Mouse (Mus musculus): ENCODE data around the gene Dntt. TPM values are rescaled to one million over a fixed set of nuclear protein-coding genes. Genes with fewer than 3 reads are reported as not detected.

Gene Dntt
- total and polyA plus RNA-seq, 3 experiments, result not detected

DNA sequence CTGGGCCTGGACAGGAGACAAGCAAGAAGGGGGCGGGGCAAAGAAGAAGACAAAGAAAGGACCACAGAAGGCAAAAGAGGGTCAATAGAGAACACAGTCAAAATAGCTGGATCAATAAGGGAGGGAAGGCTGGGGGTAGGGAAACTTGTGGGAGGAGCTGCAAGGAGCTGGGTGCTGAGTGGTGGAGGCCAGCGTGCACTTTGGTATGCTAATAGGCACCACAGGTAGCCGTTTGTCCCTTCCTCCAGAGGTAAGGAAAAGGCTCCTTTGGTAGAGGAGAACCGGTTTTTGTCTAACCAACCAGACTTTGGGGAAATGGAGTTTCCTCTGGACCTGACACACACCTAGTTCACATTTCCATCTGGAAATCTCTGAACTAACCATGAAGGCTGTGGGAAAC, 22.5 kb upstream of the Dntt start:
- Histone ChIP-seq H3K4me3 (ENCODE audit: low read depth, low read length) (no peak overlapping the region), H3K4me1 (ENCODE audit: insufficient read depth, low read depth, low read length) (no peaks in the 10 kb centered on the region), H3K36me3 (replicated peaks) (no peaks in the 10 kb centered on the region), H3K9me3 (replicated peaks) (no peaks in the 10 kb centered on the region; the same call in 1 of the 2 replicates), H3K27me3 (ENCODE audit: insufficient read depth, low read length) (peaks cover 12% of the 10 kb centered on the region)
- DNase-seq (ENCODE audit: low spot score), result no peak
- no peak for ATAC-seq (ENCODE audit: extremely low read depth, insufficient number of reproducible peaks, low FRiP score, poor library complexity, severe bottlenecking)
- TF ChIP-seq POLR2AphosphoS5 (IDR thresholded peaks at IDR 0.05; ENCODE audit: insufficient replicate concordance, low read depth, low read length) (no peak), GATA2 (IDR thresholded peaks at IDR 0.05; ENCODE audit: borderline replicate concordance, low read depth, low read length) (no peak), TAL1 (conservative IDR thresholded peaks at IDR 0.05; ENCODE audit: low read depth, low read length) (no peak), GATA1 (IDR thresholded peaks at IDR 0.05; ENCODE audit: borderline replicate concordance, low read length) (no peak), CTCF (IDR thresholded peaks at IDR 0.05; ENCODE audit: low read depth, low read length) (no peak)

DNA sequence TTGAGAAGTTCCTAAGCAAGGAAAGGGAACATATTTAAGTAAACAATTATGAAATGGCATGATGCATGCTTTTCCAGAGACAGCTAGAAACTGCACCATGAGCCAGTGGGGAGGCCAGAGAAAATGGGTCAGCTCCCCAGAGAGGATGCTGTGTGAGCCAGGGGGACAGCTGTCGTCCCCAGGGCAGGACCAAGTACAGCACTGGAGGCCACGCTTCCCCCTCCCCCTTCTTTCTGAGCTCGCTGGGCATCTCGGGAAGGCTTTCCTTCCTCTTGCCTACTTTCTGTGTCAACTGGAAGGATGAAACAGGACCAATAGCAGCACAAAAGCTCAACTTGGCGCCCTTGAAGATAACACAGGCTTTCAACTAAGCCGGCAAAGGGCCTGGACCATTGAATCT, 21.7 kb upstream of the Dntt start:
- H3K4me1 ChIP-seq (ENCODE audit: insufficient read depth, low read depth, low read length), result no peaks in the 10 kb centered on the region
- no peak overlapping the region for H3K4me3 ChIP-seq (ENCODE audit: low read depth, low read length)
- no peak for ATAC-seq (ENCODE audit: extremely low read depth, insufficient number of reproducible peaks, low FRiP score, poor library complexity, severe bottlenecking)
- TF ChIP-seq TAL1 (conservative IDR thresholded peaks at IDR 0.05; ENCODE audit: low read depth, low read length), result no peak
- no peak for TF ChIP-seq POLR2AphosphoS5 (IDR thresholded peaks at IDR 0.05; ENCODE audit: insufficient replicate concordance, low read depth, low read length)
- TF ChIP-seq CTCF (IDR thresholded peaks at IDR 0.05; ENCODE audit: low read depth, low read length), result no peak
- no peak for TF ChIP-seq GATA2 (IDR thresholded peaks at IDR 0.05; ENCODE audit: borderline replicate concordance, low read depth, low read length)
- TF ChIP-seq GATA1 (IDR thresholded peaks at IDR 0.05; ENCODE audit: borderline replicate concordance, low read length), result no peak
- no peak for DNase-seq (ENCODE audit: low spot score)
- no peaks in the 10 kb centered on the region; the same call in 1 of the 2 replicates for H3K9me3 ChIP-seq (replicated peaks)
- H3K36me3 ChIP-seq (replicated peaks), result no peaks in the 10 kb centered on the region
- peaks cover 12% of the 10 kb centered on the region for H3K27me3 ChIP-seq (ENCODE audit: insufficient read depth, low read length)

DNA sequence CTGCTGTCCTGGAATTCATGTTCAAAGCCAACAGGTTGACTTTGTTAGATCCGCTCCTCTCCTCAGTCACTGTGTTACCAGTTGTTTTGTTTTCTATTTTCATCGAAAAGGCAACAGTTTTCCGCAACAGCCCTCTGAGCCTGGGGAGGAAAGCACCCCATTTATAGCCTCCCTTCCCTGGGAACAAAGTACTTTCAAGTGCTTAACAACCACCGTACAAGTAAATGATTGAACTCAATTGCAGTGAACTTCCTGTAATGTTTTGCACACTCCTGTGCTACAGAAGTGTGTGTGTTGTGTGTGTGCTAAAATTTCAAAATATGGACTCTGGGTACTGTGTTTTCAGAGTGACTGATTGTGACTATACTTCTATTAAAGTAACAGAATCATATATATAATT, 21.3 kb upstream of the Dntt start:
- H3K36me3 ChIP-seq (replicated peaks), result no peaks in the 10 kb centered on the region
- no peaks in the 10 kb centered on the region; the same call in 1 of the 2 replicates for H3K9me3 ChIP-seq (replicated peaks)
- TF ChIP-seq GATA2 (IDR thresholded peaks at IDR 0.05; ENCODE audit: borderline replicate concordance, low read depth, low read length) (no peak), POLR2AphosphoS5 (IDR thresholded peaks at IDR 0.05; ENCODE audit: insufficient replicate concordance, low read depth, low read length) (no peak), GATA1 (IDR thresholded peaks at IDR 0.05; ENCODE audit: borderline replicate concordance, low read length) (no peak), CTCF (IDR thresholded peaks at IDR 0.05; ENCODE audit: low read depth, low read length) (no peak), TAL1 (conservative IDR thresholded peaks at IDR 0.05; ENCODE audit: low read depth, low read length) (no peak)
- ATAC-seq (ENCODE audit: extremely low read depth, insufficient number of reproducible peaks, low FRiP score, poor library complexity, severe bottlenecking) (no peak), DNase-seq (ENCODE audit: low spot score) (no peak)
- H3K4me1 ChIP-seq (ENCODE audit: insufficient read depth, low read depth, low read length), result no peaks in the 10 kb centered on the region
- peaks cover 15% of the 10 kb centered on the region for H3K27me3 ChIP-seq (ENCODE audit: insufficient read depth, low read length)
- no peak overlapping the region for H3K4me3 ChIP-seq (ENCODE audit: low read depth, low read length)

DNA sequence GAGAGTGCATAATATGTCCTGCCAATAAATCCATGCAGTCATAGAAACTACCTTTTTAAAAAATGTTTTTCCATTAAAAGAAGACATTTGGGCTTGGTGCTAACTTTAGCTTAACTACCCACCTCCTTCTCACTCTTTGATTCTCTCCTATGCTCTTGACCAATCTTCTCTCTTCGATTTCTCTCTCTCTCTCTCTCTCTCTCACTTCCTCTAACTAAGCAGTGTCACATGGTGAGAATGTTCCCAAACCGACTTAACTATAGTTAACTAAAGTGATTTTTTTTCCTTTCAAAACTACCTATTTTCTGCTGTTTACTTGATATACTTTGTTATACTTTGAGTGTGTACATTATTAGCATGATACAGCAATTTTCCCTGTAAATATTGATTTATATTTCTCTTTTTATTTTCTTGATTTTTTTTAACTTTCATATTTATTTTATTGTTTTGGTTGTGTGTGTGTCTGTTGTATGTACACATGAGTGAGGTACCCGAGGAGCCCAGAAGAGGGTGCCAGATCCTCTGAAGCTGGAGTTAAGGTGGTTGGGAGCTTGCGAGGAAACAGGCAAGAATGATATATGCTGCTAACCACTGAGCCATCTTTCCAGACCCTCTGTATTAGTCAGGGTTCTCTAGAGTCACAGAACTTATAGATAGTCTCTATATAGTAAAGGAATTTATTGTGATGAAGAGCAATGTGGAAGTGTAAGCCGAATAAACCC, 20.2 kb upstream of the Dntt start:
- no peak for ATAC-seq (ENCODE audit: extremely low read depth, insufficient number of reproducible peaks, low FRiP score, poor library complexity, severe bottlenecking)
- DNase-seq (ENCODE audit: low spot score), result no peak
- TF ChIP-seq GATA1 (IDR thresholded peaks at IDR 0.05; ENCODE audit: borderline replicate concordance, low read length) (no peak), CTCF (IDR thresholded peaks at IDR 0.05; ENCODE audit: low read depth, low read length) (no peak), POLR2AphosphoS5 (IDR thresholded peaks at IDR 0.05; ENCODE audit: insufficient replicate concordance, low read depth, low read length) (no peak), TAL1 (conservative IDR thresholded peaks at IDR 0.05; ENCODE audit: low read depth, low read length) (no peak)
- Histone ChIP-seq H3K4me3 (ENCODE audit: low read depth, low read length) (no peak overlapping the region), H3K4me1 (ENCODE audit: insufficient read depth, low read depth, low read length) (no peaks in the 10 kb centered on the region), H3K36me3 (replicated peaks) (no peaks in the 10 kb centered on the region), H3K9me3 (replicated peaks) (no peaks in the 10 kb centered on the region), H3K27me3 (ENCODE audit: insufficient read depth, low read length) (peaks cover 19% of the 10 kb centered on the region)

DNA sequence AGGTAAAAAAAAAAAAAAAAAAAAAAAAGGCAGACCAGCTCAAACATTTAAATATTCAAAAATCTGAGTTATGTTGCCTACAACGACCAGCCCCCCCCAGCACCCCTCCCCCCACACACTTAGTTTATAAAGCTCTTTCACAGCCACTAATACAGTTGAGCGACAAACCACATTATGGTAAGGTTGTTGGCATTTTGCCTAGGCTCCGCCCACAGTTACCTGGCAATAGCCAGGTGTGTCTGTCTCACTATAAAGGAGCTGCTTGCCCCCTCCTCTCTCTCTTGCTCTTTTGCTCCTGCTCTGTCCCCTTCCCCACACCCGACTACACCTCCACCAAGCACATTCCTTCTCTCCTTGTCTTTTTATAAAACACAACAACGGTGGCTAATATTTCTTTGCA, 17.4 kb upstream of the Dntt start:
- Histone ChIP-seq H3K4me3 (ENCODE audit: low read depth, low read length) (no peak overlapping the region), H3K4me1 (ENCODE audit: insufficient read depth, low read depth, low read length) (peaks cover 3% of the 10 kb centered on the region)

DNA sequence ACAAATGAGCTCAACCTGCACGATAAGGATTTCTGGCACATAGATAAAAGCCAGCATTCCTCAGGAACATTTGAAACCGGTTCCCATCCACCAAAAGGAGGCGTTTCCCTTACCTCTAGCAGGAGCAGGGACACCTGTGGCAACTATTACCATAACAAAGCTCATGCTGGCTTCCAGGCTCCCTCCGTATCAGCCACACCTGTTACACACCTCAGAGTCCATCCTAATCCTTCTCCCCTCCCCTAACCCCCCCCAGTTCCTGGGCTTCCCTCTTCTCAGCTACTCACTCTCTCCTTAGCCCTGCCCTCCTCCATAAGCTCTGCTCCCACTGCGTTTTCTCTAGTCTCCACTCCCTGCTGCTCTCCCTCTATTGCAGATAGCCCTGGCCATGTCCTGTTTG, 15.5 kb upstream of the Dntt start:
- Histone ChIP-seq H3K4me1 (ENCODE audit: insufficient read depth, low read depth, low read length) (peaks cover 3% of the 10 kb centered on the region), H3K36me3 (replicated peaks) (no peaks in the 10 kb centered on the region), H3K27me3 (ENCODE audit: insufficient read depth, low read length) (peaks cover 17% of the 10 kb centered on the region), H3K9me3 (replicated peaks) (no peaks in the 10 kb centered on the region), H3K4me3 (ENCODE audit: low read depth, low read length) (no peak overlapping the region)
- TF ChIP-seq GATA1 (IDR thresholded peaks at IDR 0.05; ENCODE audit: borderline replicate concordance, low read length) (no peak), POLR2AphosphoS5 (IDR thresholded peaks at IDR 0.05; ENCODE audit: insufficient replicate concordance, low read depth, low read length) (no peak), GATA2 (IDR thresholded peaks at IDR 0.05; ENCODE audit: borderline replicate concordance, low read depth, low read length) (no peak), TAL1 (conservative IDR thresholded peaks at IDR 0.05; ENCODE audit: low read depth, low read length) (no peak), CTCF (IDR thresholded peaks at IDR 0.05; ENCODE audit: low read depth, low read length) (no peak)
- ATAC-seq (ENCODE audit: extremely low read depth, insufficient number of reproducible peaks, low FRiP score, poor library complexity, severe bottlenecking) (no peak), DNase-seq (ENCODE audit: low spot score) (no peak)

More for the DNA sequence above, 17.4 kb upstream of the Dntt start:
- DNase-seq (ENCODE audit: low spot score) (no peak), ATAC-seq (ENCODE audit: extremely low read depth, insufficient number of reproducible peaks, low FRiP score, poor library complexity, severe bottlenecking) (no peak)
- TF ChIP-seq TAL1 (conservative IDR thresholded peaks at IDR 0.05; ENCODE audit: low read depth, low read length) (no peak), GATA1 (IDR thresholded peaks at IDR 0.05; ENCODE audit: borderline replicate concordance, low read length) (no peak), POLR2AphosphoS5 (IDR thresholded peaks at IDR 0.05; ENCODE audit: insufficient replicate concordance, low read depth, low read length) (no peak), CTCF (IDR thresholded peaks at IDR 0.05; ENCODE audit: low read depth, low read length) (no peak), GATA2 (IDR thresholded peaks at IDR 0.05; ENCODE audit: borderline replicate concordance, low read depth, low read length) (no peak)
- Histone ChIP-seq H3K27me3 (ENCODE audit: insufficient read depth, low read length) (peaks cover 18% of the 10 kb centered on the region), H3K36me3 (replicated peaks) (no peaks in the 10 kb centered on the region), H3K9me3 (replicated peaks) (no peaks in the 10 kb centered on the region)

Measured in G1E (cell line).